Mouse (Mus musculus) CD4-positive, CD25-positive, alpha-beta regulatory T cell, adult 2 months (primary cell): ENCODE results near the gene Prmt3.

Experiments
- DNase-seq: peaks from one replicate; pipeline ENCODE4 v3.0.0-alpha.2; 2012; ENCODE audit warnings: low read depth, low spot score

Gene Prmt3

DNA sequence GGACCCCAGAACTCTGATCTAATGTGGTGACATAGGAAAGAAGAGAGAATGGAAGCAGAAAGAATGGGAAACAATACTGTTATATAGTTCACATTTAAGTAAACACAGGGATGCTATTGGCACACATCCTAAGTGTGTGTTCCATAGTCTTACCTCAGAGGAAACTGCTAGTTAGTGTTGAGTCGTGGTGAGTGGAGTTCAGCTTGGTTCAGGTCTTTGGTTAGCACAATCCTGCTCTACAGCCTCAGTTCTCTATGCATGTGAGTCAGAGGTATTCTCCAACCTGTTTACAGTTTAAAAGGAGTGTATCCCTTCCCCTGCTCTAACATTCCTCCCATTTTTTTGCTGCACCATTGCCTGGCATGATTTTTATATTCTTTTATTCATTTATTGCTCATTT is 19.0 kb downstream of the Prmt3 start:
- DNase-seq, result no peak

GRCm38 (mm10) chr7:49803511-49803910 is 25.4 kb downstream of the Prmt3 start:
- DNase-seq, result no peak

DNA sequence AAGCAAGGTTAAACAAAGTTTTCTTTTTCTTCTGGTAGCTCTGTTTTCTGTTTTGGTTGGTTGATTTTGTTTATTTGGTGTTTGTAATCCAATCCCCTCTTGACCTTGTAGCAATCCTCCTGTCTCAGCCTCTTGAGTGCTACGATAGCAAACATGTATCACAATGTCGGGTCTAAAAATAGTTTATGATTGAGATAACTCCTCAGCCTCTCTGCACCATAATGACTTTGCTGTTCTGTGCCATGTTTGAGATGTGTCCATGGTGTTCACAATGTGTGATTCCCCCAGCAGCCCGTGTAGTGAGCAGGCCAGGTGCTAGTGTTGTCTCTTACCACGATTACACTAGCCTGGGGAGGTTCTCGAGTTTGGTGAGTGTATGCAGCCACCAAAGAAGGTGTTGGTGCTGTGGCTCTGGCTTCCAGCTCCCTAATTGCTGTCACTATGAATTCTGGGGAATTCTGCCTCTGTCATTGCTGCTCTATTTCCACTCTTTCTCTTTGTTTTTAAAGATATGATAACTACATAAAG is 26.6 kb downstream of the Prmt3 start:
- no peak for DNase-seq

DNA sequence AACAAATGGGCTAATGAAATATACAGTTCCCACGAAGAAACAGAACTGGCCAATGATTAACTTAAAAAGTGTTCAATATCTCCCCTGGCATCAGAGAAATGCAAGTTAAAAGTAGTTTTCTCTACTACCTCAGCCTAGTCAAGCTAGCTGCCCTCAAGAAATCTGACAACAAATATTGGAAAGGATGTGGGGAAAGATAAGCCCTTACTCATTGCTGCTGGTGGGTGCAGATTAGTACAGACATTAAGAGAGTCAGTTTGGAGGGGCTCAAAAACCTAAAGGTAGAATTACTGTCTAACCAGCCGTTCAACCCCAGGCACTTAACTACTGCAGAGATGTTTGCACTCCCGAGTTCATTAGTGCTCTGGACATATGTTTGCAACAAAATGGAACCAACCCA is 27.5 kb downstream of the Prmt3 start:
- no peak for DNase-seq

DNA sequence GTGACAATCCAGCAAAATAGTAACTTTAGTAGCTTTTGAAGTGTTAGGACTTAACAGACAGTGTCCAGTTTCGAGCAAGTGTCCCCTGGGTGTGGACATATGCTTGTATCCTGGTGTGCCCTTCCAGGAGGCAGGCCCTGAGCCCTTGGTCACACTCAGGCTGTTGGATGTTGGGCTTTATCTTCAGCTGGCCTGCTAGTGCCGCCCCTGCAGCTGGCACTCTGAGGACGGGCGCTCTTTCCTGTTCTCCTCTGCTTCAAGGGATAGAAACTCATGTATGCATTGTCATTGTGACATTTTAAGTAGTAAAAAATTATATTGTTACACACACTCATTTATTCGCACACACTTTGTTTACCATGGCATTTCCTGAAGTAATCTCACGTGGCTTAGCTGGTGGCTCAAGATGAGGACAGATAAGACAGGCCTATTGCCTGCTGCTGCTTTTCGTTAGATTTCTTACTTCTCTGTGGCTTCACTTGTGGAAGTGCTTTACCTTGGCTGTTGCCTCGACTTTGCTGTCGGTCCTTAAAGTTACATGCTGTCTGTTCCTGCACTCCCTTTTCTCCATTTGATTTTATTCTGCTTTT is 29.0 kb downstream of the Prmt3 start:
- DNase-seq, result no peak

DNA sequence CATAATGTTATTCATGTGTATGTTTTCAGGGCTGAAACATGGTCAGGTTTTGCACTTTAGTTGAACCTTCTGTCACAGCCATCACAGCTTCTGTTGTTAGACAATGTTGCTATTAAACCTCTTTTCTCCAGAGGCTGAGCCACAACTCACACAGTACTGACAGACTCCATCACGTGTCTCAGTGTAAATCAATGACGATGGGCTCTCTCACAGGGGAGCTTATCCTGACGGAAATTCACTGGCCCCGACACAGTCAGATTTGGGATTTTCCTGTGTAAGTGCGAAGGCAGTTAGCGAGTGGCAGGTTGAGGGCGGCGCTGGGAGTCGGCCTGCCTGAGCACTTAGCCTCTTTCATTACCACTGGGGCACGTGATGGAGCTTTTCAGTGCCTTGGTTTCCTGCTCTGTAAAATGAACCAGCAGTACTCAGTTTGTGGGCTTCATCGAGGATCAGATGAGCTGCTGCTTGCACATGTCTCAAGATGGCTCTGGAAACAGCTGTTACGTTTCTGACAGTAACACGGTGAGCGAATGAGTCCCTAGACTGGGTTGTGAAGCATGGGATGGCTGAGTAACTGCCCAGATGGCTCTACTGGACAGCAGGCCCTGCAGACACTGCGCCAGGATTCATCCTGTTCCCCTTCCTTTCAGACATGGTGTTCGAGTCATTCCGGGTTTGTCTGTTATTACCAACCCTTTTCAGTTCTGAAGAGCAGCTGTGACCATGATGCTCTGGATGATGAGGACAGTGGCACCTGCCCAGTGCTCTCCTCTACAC is 29.9 kb downstream of the Prmt3 start:
- no peak for DNase-seq

DNA sequence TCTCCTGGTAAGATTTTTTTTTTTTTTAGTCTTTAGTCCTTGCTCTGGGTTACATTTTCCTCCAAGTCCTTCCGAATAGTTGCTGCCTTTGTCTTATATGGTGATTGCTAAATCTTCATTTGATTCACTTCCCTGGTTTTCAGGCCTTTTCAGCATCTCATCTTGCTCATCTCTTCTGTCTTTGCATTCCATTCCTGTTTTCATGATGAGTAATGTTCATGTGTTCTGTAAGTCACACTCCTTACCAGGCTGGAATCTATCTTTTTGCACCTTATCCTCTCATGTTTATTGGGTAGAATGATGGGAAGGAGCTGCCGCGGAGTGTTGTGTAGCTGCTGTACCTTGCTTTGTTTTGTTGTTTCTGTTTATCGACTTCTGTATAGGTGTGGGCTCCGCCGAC is 31.0 kb downstream of the Prmt3 start:
- DNase-seq, result no peak

- no peak for DNase-seq
Measured at GRCm38 (mm10) chr7:49809562-49809961, 31.4 kb downstream of the Prmt3 start.

- peak; percentile 28 for DNase-seq
Measured at GRCm38 (mm10) chr7:49811346-49811745, 33.2 kb downstream of the Prmt3 start.

DNA sequence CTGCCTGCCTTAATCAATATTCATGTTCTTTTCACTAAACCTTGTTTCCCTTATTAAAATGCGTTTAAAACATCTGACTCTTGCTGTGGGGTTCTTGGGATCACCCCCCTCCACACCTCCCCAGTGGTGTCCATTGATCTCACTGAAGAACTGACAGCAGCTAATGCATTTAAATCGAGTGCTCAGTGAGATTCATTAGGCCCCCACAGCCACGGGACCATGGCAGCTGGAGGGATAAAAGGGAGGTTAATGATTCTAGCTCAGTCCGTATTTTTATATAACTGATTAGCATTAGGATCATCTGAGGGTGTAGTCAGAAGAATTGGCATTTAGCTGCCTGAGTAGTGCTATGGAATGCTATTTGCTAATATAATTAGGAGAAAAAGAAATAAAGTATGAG is 41.2 kb downstream of the Prmt3 start:
- no peak for DNase-seq

GRCm38 (mm10) chr7:49821370-49821769 is 43.2 kb downstream of the Prmt3 start:
- no peak for DNase-seq

DNA sequence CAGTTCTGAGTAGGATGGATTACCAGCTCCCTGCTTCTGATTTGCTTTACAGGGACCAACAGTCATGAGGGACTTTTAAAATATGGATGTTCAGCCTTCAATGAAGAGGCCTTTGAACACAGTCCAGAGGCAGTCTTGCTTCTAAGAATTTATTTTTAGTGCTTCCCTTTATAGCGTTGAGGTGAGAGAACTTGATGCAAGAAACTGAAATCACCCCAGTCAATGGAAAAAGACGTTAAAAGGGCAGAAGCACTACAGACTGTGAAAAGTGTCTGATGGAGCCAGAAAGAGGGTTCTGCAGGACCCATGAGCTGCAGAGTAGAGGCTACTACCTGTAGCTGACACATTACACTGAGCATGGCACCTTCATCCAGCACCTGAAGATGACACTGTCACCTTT is 43.9 kb downstream of the Prmt3 start:
- DNase-seq, result no peak

DNA sequence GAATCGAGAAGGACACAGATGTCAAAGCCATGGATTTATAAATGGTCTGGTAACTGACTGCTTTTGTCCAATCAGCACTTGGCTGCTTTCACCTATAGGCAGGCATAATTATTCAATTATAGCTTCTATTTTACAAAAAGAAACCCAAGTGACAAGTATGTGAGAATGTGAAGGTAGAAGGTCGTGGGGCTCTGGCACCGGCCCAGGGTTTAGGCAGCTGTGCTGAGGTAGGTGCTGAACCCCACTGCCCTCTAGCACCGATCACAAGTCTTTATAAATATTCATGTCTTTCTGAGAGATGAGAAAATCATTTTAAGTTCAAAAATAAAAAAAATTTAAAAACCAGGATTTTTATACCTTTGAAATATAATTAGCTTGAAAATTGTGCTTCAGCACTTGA is 45.4 kb downstream of the Prmt3 start:
- DNase-seq, result no peak

- no peak for DNase-seq
Measured at GRCm38 (mm10) chr7:49824043-49824442, 45.9 kb downstream of the Prmt3 start.

- no peak for DNase-seq
Measured at GRCm38 (mm10) chr7:49824581-49824980, 46.4 kb downstream of the Prmt3 start.

GRCm38 (mm10) chr7:49825492-49825891 is 47.3 kb downstream of the Prmt3 start:
- DNase-seq, result no peak

- peak; percentile 23 for DNase-seq
Measured at GRCm38 (mm10) chr7:49827920-49828319, 49.8 kb downstream of the Prmt3 start.

DNA sequence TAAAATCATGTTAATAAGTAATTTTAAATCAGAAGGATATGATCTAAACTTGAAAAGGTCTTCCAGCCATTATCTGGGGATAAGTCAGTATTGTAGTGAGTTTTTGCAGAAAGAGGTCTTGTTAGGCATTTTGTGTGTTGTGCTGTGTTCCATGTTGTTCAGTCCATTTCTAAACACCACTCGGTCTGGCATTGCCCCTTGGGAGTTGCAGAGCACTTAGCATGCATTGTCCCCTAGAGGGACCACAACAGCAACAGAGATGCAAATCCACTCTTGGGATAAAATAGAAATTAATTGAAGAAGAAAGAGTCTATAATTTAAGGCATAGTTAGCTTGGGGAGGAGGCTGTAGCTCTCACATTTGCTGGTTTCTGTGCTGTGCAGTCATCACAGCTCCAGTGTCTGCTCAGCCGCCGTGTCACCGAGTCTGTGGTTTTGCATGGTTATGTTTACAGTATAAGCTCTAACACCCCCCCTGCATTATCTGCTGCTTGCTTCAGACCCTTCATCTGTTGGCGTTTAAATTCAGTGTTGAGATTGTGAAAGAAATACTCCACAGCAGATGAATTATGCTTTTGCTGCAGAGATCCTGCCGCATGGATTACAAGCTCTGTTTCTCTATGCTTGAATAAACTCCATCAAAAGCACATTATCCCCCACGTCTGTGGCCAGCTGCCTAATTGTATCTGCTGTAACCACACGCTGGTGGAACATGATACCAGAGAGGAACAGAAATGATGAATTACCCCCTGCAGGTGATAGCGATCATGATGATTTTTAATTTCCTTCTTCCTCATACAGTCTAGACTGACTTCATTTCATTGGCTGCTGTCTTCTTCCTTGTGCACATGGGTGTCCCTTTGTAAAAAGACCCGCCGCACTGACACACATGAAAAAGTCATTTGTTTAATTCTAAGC is 64.5 kb downstream of the Prmt3 start:
- DNase-seq, result peak; percentile 3

- DNase-seq, result no peak
Measured at GRCm38 (mm10) chr7:49843304-49843933, 65.3 kb downstream of the Prmt3 start.

- no peak for DNase-seq
Measured at GRCm38 (mm10) chr7:49847939-49848338, 69.8 kb downstream of the Prmt3 start.

GRCm38 (mm10) chr7:49853342-49854181 is 75.4 kb downstream of the Prmt3 start:
- DNase-seq, result no peak
